Mouse (Mus musculus): ENCODE measurements around the gene Ren1. TPM values are rescaled to one million over a fixed set of nuclear protein-coding genes. Genes with fewer than 3 reads are reported as not detected.

Gene Ren1
- not detected for total RNA-seq (2023)

DNA sequence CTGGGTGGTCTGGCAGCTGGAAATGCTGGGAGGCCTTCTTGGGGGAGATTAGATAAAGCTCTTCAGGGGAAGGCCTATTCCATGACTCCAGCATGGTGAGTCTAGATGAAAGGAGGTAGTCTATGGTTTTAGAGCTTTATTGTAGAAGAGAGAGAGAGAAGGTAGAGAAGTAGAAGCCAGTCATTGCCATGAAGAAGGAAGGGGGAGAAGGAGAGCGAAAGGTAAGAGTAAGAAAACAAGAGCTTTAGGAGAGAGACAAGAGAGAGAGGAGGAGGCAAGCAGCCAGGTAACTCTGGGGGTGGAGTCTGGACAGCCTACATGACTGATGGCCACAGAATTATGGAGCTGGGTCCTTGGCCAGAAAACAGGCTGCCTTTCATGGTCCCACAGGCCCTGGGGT, at the start of gene Ren1:
Ren1 (plus strand) TSS at position 301 of the 400 bp plus-strand sequence.

DNA sequence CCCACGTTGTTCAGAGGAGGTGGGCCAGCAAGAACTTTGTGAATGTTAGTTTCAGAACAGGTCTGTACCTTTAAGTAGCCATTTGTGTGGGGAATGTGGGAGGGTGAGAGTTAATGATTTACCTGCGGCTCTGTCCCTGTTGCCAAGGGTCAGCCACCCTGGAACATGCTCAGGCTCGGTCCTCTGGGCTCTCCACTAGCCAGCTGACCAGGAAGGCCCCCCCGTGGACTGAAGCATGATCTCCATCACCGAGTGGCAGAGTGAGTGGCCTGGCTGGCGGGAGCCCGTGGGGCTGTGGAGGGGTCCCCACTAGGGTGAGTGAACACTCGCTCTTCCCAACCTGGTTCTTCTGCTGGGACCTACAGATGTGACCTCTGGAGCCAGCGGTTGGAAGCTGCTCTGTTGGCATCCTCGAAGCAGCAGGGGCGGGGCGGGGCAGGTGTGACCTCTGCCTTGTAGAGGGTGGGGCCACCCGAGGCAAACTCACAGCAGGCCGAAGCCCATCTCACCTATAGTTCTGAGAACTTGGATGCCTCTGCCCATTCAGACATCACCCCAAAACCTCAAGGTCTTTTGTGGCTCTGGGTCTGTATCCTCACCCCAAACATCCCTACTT, 40.5 kb upstream of the Ren1 start, which contains the start of gene Golt1a:
Golt1a (plus strand) TSS at position 149 of the 616 bp plus-strand sequence.

DNA sequence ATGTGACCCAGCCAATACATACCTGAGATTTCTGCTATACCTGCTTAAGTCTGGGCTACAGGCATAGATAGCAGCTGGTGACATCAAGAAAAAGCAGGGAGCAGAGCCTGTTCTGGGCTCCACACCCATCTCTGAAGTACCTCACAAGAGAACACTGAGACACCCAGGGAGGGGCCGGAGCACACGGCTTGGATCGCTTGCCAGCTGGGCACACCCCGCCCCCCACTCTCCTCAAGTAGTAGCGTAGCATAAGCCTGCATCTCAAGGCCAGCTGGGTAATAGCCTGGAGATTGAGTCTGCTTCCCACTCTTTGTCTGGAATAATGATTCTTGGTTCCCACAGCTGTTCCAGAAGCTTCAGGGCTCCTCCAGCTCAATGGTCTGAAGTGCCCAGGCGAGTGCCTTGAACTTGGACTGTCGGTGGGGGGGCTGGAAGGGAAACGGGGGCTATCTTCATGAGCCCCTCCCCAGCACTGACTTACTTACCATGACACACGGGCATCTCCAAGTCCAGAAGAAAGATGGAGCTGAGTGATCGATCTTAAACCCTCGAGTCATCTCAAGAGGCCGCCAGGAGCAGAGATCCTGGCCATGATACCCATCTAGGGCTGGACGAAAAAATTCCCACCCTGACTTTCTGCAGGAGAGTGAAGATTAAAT, 28.9 kb upstream of the Ren1 start, which contains the start of gene Kiss1:
Kiss1 (plus strand) TSS at position 609 of the 659 bp plus-strand sequence.

DNA sequence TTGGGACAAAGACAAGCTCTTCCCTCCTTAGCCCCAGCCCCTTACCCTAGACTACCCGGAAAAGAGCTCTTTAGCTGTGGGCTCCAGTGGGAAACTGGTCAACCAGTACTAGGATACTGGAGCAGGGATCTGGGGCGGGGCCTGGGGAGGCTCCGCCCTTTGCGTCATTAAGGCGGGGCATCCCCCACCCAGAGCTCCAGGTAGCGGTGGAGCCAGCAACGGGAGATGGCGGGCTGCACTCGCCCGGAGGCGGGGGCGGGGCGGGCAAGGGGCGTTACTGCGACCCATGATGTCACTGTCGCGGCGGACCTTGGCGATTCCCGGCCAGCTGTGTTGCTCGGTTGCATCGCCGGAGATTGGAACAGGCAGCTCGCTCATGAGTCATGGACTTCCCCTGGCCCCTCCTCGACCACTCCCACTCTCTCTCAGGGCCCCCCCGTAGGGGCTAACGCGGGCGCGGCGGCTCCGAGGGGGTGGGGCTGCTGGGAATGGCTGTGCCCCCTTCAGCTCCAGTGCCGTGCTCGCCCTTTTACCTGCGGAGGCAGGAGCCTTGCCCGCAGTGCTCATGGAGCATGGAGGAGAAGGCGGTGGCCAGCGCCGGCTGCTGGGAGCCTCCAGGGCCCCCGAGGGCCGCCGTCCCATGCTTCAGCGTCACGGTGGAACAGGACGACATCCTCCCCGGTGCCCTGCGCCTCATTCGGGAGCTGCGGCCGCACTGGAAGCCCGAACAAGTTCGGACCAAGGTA, 13.1 kb downstream of the Ren1 start, which contains the start of gene Etnk2:
Etnk2 (plus strand) TSS at position 297 of the 746 bp plus-strand sequence.

Other genes starting within 250 kb of the Ren1 start
- gene Ppp1r15b, start 219.4 kb upstream of the Ren1 start, total RNA-seq (2023): 100 to 1,000 TPM; 156 to 173 TPM
- 1 to 10 TPM; 4.5 to 4.6 TPM for gene Plekha6, start 186.3 kb upstream of the Ren1 start, total RNA-seq (2023)
- not detected for gene Golt1a, start 40.7 kb upstream of the Ren1 start, total RNA-seq (2023)
- not detected for gene Kiss1, start 28.6 kb upstream of the Ren1 start, total RNA-seq (2023)
- not detected for gene Etnk2, start 13.1 kb downstream of the Ren1 start, total RNA-seq (2023)
- gene Sox13, start 73.9 kb downstream of the Ren1 start, total RNA-seq (2023): 1 to 10 TPM; 7.0 to 7.4 TPM